Mouse (Mus musculus) forebrain, embryonic 13.5 days (tissue): ENCODE data around the gene Rarres1. TPM values are rescaled to one million over a fixed set of nuclear protein-coding genes. Genes with fewer than 3 reads are reported as not detected.

Source experiments
- ATAC-seq: fragments of 200-750 bp; cut with Nextera tagmentation; 2 replicates; pipeline ENCODE4 v1.8.0; 2017
- H3K27ac ChIP-seq: fragments of 300-500 bp; sonication (generic); 2 replicates; pipeline ENCODE4 v1.5.1; 2015; ENCODE audit warnings: inconsistent platforms, mild to moderate bottlenecking, moderate library complexity
- H3K27me3 ChIP-seq: fragments of 300-500 bp; sonication (generic); 2 replicates; pipeline ENCODE4 v1.6.1; 2015; ENCODE audit warnings: mild to moderate bottlenecking, inconsistent platforms
- H3K36me3 ChIP-seq: fragments of 300-500 bp; sonication (generic); 2 replicates; pipeline ENCODE4 v1.6.1; 2015; ENCODE audit warnings: mild to moderate bottlenecking, inconsistent platforms; ENCODE audit not compliant: poor library complexity, severe bottlenecking
- H3K4me1 ChIP-seq: fragments of 300-500 bp; sonication (generic); 2 replicates; pipeline ENCODE4 v1.6.1; 2015; ENCODE audit warnings: inconsistent platforms
- H3K4me2 ChIP-seq: fragments of 300-500 bp; sonication (generic); 2 replicates; pipeline ENCODE4 v1.6.1; 2015; ENCODE audit warnings: inconsistent platforms, mild to moderate bottlenecking, moderate library complexity
- H3K4me3 ChIP-seq: fragments of 300-500 bp; sonication (generic); 2 replicates; pipeline ENCODE4 v1.5.1; 2015; ENCODE audit warnings: mild to moderate bottlenecking, inconsistent platforms
- H3K9ac ChIP-seq: fragments of 300-500 bp; sonication (generic); 2 replicates; pipeline ENCODE4 v1.6.1; 2015; ENCODE audit warnings: mild to moderate bottlenecking, inconsistent platforms
- H3K9me3 ChIP-seq: fragments of 300-500 bp; sonication (generic); replicated peaks from 2 replicates; pipeline ENCODE4 v1.6.1; 2016; ENCODE audit warnings: inconsistent platforms
- WGBS: fragments of 180-500 bp; shearing (Covaris S2); methylation state at CpG from one replicate; pipeline ENCODE4 v1.1.7; 2015; 5-methylcytosine and 5-hydroxymethylcytosine counted together
- polyA plus RNA-seq: library from polyadenylated mRNA; unstranded; fragments of >200 nt; fragmentation: Nextera tagmentation; extraction: Ambion mirVana; gene quantifications from 2 replicates; pipeline ENCODE4 v1.2.1, GENCODE M21; 2015

Gene Rarres1
- polyA plus RNA-seq, 1 experiment from 2014 or later: 0.53 TPM

DNA sequence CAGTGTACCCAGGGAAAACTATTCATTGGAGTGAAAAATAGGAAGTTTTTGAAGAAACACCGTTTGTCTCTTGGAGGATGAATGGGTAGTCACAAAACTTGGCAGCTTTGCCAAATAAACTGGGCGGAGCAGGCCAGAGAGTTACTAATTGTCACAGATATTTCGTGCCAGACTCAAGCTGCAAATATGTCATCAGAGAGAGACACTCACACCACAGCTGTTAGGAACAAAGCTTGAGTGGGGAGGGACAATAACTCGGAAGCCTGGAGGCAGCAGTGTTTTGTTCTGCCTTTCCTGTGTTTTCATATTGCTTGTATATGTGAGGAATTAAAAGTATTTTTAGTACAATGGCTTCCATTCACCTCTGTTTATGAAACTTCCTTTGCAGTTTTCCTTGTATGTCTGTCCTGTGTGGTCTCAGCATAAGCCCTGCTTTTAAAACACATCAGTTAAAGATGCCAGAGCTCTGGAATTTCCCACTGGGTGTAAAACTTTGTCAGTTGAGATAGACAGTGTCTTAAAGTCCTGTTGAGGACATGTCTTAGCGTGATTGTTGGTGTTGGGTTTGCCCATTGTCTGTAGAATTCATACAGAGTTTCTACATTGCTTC, 64.6 kb downstream of the Rarres1 start:
- no peaks in the 10 kb centered on the region for H3K4me1 ChIP-seq
- H3K27me3 ChIP-seq: no peaks in the 10 kb centered on the region
- H3K4me2 ChIP-seq: no peak overlapping the region
- no peak overlapping the region for H3K27ac ChIP-seq
- ATAC-seq: no peak
- H3K9ac ChIP-seq: no peak overlapping the region
- no peak overlapping the region for H3K4me3 ChIP-seq
- H3K36me3 ChIP-seq: peaks cover 76% of the 10 kb centered on the region
- H3K9me3 ChIP-seq: no peaks in the 10 kb centered on the region
- 82% methylated on average over 5 of the region's 5 CpGs for WGBS

GRCm38 (mm10) chr3:67449660-67450059, 65.7 kb downstream of the Rarres1 start:
- H3K27ac ChIP-seq: no peak overlapping the region
- no peak for ATAC-seq
- no peak overlapping the region for H3K4me2 ChIP-seq
- no peak overlapping the region for H3K4me3 ChIP-seq
- H3K27me3 ChIP-seq: no peaks in the 10 kb centered on the region
- H3K36me3 ChIP-seq: peaks cover 75% of the 10 kb centered on the region
- no peaks in the 10 kb centered on the region for H3K9me3 ChIP-seq
- no peaks in the 10 kb centered on the region for H3K4me1 ChIP-seq
- H3K9ac ChIP-seq: no peak overlapping the region
- WGBS: 97% methylated on average over 21 of the region's 21 CpGs

DNA sequence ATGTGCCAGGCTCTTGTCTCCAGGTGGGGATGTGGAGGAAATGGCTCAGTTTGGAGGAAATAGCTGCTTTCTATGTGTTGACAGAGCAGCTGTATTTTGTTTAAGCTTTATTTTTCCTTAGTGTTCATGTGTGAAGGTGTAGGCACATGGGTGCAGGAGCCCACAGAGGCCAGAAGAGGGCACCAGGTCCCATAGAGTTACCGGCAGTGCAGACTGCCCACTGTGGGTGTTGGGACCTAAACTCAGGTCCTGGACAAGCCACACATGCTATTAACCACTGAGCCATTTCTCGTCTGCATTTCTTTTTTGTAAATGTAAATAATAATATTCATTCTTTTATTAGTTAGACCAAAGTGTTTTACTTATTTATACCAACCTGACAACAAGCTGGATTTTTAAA, 68.2 kb downstream of the Rarres1 start:
- peaks cover 75% of the 10 kb centered on the region for H3K36me3 ChIP-seq
- whole genome bisulfite sequencing: 97% methylated on average over 2 of the region's 2 CpGs

GRCm38 (mm10) chr3:67434011-67434410, 81.3 kb downstream of the Rarres1 start:
- Histone ChIP-seq H3K4me3 (no peak overlapping the region), H3K4me1 (peaks cover 9% of the 10 kb centered on the region), H3K9me3 (no peaks in the 10 kb centered on the region), H3K27me3 (no peaks in the 10 kb centered on the region), H3K36me3 (peaks cover 59% of the 10 kb centered on the region), H3K4me2 (no peak overlapping the region), H3K27ac (no peak overlapping the region), H3K9ac (no peak overlapping the region)
- no peak for ATAC-seq
- WGBS: 92% methylated on average over 6 of the region's 6 CpGs

More for the DNA sequence above, 68.2 kb downstream of the Rarres1 start:
- H3K27ac ChIP-seq: no peak overlapping the region
- H3K9ac ChIP-seq: no peak overlapping the region
- H3K4me3 ChIP-seq: no peak overlapping the region
- no peak for ATAC-seq
- no peaks in the 10 kb centered on the region for H3K27me3 ChIP-seq
- no peaks in the 10 kb centered on the region for H3K9me3 ChIP-seq
- H3K4me2 ChIP-seq: no peak overlapping the region
- no peaks in the 10 kb centered on the region for H3K4me1 ChIP-seq

- H3K9ac ChIP-seq: peak within 1 kb of the TSS; percentile 88
- H3K4me1 ChIP-seq: peaks cover 9% of the 10 kb centered on the region
- peaks cover 26% of the 10 kb centered on the region for H3K36me3 ChIP-seq
- WGBS: 0% methylated on average over 24 of the region's 24 CpGs
- ATAC-seq: peak; percentile 98
- H3K9me3 ChIP-seq: peaks cover 9% of the 10 kb centered on the region; the same call in 1 of the 2 replicates
- peak within 1 kb of the TSS; percentile 85 for H3K4me2 ChIP-seq
- H3K4me3 ChIP-seq: peak within 1 kb of the TSS; percentile 97
- H3K27ac ChIP-seq: no peak within 1 kb of the TSS
- H3K27me3 ChIP-seq: no peaks in the 10 kb centered on the region
These were observed 85.3 kb downstream of the Rarres1 start, which contains the start of gene Gfm1 for GRCm38 (mm10) chr3:67429999-67430380. TSS of gene Gfm1 (plus strand) at chr3:67430096.

DNA sequence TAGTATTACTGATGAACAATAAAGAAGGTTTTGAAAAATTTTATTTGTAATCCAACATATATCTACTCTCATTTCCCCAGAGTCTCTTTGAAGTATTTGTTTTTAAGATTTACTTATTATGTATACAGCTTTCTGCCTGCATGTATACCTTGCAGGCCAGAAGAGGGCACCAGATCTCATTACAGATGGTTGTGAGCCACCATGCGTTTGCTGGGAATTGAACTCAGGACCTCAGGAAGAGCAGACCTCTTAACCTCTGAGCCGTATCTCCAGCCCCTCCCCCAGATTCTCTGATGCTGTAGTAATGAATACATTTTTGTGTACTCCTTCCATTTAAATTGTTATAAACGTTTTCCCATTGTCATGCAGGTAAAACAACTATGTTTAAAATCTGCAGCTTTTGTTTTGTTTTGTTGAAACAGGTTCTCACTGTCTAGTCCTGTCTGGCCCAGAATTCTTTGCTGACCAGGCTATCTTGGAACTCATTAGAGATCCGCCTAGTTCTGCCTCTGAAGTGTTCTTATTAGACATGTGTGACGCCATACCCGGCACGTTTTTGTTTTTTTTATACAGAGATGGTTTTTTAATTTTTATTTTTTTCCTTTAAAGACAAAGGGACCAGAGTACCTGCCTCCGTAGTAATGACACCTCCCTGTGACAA, 85.9 kb downstream of the Rarres1 start:
- peak overlapping the region; percentile 97 for H3K4me3 ChIP-seq
- peaks cover 9% of the 10 kb centered on the region for H3K4me1 ChIP-seq
- ATAC-seq: peak; percentile 22; the same call in 1 of the 2 replicates
- H3K9ac ChIP-seq: peak overlapping the region; percentile 88
- H3K9me3 ChIP-seq: peaks cover 9% of the 10 kb centered on the region; the same call in 1 of the 2 replicates
- H3K27me3 ChIP-seq: no peaks in the 10 kb centered on the region
- peaks cover 24% of the 10 kb centered on the region for H3K36me3 ChIP-seq
- 32% methylated on average over 8 of the region's 8 CpGs for WGBS
- peak overlapping the region; percentile 85 for H3K4me2 ChIP-seq
- no peak overlapping the region for H3K27ac ChIP-seq

Other genes with a start within 250 kb of the Rarres1 start
- 20.3 and 25.7 TPM in 2 replicates for gene Mlf1, start 141.4 kb downstream of the Rarres1 start, polyA plus RNA-seq
- gene Gm17402, start 140.4 kb downstream of the Rarres1 start, polyA plus RNA-seq: not detected in 2 replicates
- 38.2 and 39.3 TPM in 2 replicates for gene Gfm1, start 85.4 kb downstream of the Rarres1 start, polyA plus RNA-seq
- gene Lxn, start 51.6 kb downstream of the Rarres1 start, polyA plus RNA-seq: 54.2 and 60.0 TPM in 2 replicates
- 36.2 and 37.0 TPM in 2 replicates for gene Mfsd1, start 67.2 kb upstream of the Rarres1 start, polyA plus RNA-seq